Mouse (Mus musculus) naive thymus-derived CD4-positive, alpha-beta T cell, adult 2 months (primary cell): ENCODE results near the gene Epop.

ENCODE experiments used
- DNase-seq: peaks from one replicate; pipeline ENCODE4 v3.0.0-alpha.2; 2011; ENCODE audit warnings: low read depth

The Epop gene

DNA sequence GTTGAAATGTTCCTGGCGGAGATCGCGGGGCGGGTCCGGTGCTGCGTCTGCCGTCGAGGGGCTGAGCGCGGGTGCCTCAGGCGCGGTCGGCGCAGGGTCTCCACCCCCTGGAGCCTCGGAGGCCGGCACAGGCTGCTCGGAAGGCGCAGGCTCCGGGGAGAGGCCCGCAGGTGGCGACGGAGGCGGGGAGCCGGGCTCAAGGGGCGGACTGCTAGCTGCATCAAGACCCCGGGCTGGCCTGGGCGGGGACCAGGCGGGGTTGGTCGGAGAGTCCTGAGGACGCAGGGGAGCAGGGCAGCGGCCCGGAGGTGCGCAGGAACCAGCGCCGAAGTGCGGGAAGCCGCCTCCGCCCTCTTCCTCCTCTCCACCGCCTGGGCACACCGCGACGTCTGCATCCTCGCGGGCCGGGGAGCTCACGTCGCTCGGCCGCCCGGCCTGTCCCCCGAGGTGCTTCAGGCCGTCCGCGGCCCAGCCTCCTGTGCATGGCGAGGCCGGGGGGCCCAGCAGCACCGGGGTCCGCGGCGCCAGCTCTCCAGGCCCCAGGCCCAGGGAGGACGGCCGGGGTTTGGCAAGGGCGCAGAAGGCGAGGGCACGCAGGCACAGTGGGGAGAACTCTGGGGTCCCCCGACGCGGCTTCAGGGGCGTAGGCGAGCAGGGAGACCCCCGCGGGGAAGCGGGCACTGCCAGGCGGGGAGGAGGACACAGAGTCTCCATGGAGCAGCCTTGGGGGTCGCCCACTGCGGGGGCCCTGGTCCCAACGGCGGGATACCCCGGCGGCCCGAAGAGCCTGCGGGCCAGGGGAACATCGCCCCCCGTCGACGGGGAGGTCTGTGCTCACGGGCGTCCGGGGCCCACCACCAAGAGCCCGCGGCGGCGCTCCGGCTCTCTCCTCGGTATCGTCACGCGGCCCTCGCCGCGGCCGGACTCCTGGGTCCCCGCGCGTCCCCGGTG, 659 bp downstream of the Epop start:
- peak; percentile 63 for DNase-seq

GRCm38 (mm10) chr11:97628303-97628567, 1.3 kb downstream of the Epop start:
- DNase-seq = no peak

DNA sequence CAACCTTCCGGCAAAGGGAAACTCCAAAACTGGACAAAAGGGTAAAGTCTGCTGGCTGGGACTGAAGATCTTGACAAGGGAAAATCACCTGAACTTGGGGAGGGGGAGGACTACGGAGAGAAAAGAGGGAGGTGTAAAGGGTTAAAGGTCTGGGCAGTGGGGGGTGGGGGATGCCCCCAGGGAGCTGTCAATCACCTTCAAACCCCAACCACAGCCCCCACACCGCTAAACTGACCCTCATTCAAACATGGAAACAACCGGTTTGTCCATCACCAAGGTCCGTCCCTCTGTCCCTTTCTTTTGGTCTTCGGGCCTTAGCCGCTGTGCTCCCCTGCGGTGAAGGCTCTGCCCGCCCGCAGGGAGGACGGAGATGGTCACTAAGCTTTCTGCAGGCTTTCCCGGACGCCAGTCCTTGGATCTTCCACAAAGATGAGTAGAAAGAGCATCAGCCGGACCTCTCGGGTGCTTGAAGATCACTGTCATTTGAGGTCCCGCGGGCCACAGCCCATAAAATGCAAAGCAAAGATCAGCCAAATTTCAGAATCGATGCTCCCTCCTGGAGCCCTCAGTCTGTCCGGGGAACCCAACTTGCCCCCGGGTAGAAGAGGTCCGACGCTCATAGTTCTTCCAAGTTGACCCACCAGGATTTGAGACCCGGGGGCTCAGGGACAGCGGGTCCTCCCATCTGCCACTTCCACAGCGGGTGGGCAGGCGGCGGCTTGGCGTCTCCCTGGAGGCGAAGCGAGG, 1.8 kb downstream of the Epop start:
- no peak for DNase-seq

GRCm38 (mm10) chr11:97626850-97627249, 2.7 kb downstream of the Epop start:
- DNase-seq = no peak

- no peak for DNase-seq
Observed at GRCm38 (mm10) chr11:97626431-97626830, 3.1 kb downstream of the Epop start.

- DNase-seq = no peak
Observed at GRCm38 (mm10) chr11:97625551-97625950, 4.0 kb downstream of the Epop start.

DNA sequence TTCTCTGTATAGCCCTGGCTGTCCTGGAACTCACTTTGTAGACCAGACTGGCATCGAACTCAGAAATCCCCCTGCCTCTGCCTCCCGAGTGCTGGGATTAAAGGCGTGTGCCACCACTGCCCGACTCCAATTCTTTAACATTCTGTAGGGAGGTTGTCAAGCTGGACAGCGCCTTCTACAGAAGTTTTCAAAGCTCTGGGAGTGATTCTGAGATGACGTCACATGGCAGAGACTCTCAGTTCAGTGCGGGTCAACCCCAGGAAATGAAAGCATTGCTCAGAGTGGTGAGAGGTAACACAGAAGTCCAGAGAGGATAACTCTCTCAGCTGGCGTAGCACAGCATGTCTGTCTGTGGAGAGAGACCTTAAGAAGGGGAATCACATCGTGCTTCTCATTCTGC, 6.3 kb downstream of the Epop start:
- DNase-seq = no peak

DNA sequence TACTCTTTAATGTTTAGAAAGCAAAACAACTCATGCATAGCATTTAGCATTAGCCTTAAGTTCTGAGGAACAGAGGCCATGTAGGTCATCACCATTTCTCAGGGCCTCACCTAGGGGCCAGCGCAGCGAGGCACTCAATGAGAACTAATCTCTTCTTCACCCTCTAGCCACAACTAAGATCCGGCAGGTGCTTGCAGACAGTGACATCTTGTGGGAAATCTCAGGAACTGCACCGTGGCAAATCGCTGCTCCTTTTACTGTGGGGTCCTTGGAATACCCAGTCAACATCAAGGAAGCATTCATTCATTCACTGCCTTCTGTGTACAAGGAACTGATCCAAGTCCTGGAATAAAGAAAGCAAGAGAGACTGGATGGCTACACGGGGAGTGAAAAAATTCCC, 7.1 kb downstream of the Epop start:
- DNase-seq = peak; percentile 84

DNA sequence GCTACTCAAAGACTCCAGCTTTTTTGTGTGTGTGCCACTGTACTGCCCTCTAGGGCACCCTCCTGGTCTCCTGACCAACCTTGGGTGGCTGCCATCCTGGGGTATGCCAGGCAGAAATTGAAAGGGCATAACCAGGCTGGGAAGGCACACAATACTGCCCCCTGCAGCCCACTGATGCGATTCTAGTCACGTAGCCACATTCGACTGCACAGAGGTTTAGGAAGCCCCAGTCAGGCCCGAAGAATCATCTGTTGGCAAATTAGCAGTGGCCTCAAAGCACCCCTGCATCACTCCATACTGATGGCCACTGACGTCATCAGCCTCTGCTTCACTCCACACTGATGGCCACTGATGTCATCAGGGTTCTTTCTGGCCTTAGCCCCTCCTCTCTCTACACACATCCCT, 10.1 kb downstream of the Epop start:
- no peak for DNase-seq

DNA sequence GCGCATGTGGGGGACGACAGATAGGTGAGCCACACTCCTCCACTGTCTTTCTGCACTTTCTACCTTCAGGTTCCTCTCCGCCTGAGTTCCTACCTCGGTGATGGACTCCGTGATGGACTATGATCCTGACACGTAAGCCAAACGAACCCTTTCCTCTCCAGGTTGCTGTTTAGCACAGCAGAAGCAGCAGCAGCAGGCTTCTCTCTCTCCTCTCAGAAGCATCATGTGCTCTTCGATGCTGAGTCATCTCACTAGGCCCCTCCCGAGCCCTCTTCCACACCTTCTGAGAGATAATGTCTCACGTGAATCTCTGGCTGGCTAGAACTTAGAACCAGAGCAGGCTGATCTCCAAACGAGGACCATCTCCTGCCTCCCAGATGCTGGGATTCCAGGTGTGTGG, 11.1 kb downstream of the Epop start:
- no peak for DNase-seq

GRCm38 (mm10) chr11:97615276-97615675, 14.2 kb downstream of the Epop start:
- no peak for DNase-seq

GRCm38 (mm10) chr11:97611076-97611475, 18.4 kb downstream of the Epop start:
- no peak for DNase-seq

- no peak for DNase-seq
Observed at GRCm38 (mm10) chr11:97609743-97610142, 19.8 kb downstream of the Epop start.

GRCm38 (mm10) chr11:97608933-97609332, 20.6 kb downstream of the Epop start:
- DNase-seq = no peak

- no peak for DNase-seq
Observed at GRCm38 (mm10) chr11:97607056-97607725, 22.3 kb downstream of the Epop start.

GRCm38 (mm10) chr11:97603891-97604290, 25.6 kb downstream of the Epop start:
- no peak for DNase-seq

- DNase-seq = no peak
Observed at GRCm38 (mm10) chr11:97602223-97602622, 27.3 kb downstream of the Epop start.

DNA sequence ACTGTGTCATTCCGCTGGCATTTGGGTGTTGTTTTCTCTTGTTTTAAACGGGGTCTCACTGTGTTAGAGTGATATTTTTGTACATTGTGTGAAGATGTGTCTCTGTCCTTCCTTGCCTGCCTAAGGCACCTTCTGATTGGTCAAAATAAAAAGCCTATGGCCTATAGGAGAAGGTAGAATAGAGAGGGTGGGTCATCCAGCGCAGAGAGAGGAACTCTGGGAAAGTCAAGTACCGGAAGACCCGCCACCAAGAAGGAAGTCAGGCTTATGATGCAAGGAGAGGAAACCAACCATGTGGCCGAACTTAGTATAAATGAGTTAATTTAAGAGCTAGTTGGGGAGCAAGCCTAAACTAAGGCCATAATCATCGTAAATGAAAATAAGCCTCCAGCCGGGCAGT, 30.4 kb downstream of the Epop start:
- no peak for DNase-seq

DNA sequence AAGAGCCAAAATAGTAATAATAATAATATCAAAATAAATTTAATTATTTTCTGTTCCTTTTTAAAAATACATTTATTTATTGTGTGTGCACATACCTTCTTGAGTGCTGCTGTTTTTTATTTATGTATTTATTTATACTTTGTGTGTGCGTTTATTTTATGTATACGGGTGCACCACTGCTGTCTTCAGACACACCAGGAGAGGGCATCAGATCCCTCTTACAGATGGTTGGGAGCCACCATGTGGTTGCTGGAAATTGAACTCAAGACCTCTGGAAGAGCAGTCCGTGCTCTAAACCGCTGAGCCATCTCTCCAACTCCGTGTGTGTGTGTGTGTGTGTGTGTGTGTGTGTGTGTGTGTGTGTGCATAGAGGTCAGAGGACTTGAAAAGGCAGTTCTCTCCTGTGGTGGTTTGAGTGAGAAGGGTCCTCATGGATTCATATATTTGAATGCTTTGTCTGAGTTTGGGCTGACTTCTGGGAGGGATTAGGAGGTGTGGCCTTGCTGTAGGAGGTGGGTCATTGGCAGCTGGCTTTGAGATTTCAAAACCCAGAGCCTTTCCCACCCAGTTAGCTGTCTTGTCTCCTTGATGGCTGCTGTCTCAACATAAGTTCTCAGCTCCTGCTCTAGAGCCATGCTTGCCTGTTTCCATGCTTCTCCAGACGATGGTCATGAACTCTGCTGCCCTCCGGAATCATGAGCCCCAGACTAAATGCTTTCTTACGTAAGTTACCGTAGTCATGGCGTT, 31.4 kb downstream of the Epop start:
- DNase-seq = no peak

DNA sequence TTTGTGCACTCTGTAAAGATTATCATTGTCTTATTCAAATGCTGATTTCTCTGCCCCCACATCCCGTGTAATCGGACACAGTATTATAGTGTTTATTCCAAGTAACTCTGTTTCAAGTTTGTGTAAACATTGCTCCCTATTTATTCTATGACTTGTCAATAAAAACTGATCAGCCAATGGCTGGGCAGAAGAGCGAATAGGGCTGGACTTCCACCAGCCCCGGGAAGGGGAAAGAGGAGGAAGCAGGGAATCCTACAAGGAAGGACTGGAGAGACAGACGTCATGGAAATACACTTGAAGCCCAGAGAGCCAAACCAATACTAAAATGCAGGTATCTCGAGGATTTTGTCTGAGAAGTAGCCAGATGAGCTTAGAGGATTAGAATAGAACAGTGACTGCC, 35.4 kb downstream of the Epop start:
- no peak for DNase-seq

DNA sequence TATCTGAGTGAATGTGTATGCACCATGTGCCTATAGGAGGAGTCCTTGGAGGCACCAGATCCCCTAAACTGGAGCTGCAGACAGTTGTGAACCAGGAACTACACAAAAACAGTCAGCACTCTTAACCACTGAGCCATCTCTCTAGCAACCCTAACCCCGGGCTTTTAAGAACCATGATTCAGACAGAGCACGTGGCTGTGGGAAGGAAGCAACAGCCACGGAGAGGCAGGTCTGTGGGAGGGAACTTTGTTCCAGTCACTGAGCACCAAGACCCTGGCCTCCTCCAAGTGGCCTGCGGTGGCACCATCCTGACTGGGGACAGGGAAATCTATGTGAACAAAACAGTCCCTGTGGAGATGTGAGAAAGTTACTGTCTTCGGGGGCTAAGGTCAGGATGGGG, 37.6 kb downstream of the Epop start:
- DNase-seq = no peak
